Mouse (Mus musculus): ENCODE measurements around the gene Shank2.

DNA sequence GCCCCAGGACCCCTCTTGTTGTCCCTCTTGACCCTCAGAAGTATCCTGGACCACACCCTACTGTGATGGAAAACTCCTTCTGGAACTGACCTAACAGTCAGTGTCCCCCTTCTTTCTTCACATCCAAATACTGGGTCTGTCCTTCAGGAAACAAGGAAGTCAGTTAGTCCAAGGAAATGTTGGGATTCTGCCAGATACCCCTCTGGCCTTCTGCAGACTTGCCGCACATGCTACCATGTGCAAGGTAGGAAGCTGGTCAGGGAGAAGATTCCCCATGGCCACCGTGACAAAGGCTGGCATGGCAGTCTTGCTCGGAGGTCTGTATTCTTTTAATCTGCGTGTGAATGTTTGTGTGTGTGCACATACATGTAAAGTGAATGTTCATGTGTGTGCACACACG lies 337.0 kb downstream of the Shank2 start:
- no peak for TF ChIP-seq CTCF (IDR thresholded peaks at IDR 0.05; ENCODE audit: low read depth)
- no peak for TF ChIP-seq EP300 (optimal IDR thresholded peaks at IDR 0.05)
